Mouse (Mus musculus): ENCODE data around the gene Gm20695. TPM values are rescaled to one million over a fixed set of nuclear protein-coding genes. Genes with fewer than 3 reads are reported as not detected.

Gene Gm20695
- polyA plus RNA-seq, 1 experiment from 2014 or later: 2.7 TPM

GRCm38 (mm10) chr16:3855776-3856175, 28.7 kb upstream of the Gm20695 start:
- Histone ChIP-seq H3K27ac (no peak overlapping the region), H3K9ac (no peak overlapping the region), H3K27me3 (no peaks in the 10 kb centered on the region), H3K4me2 (no peak overlapping the region), H3K4me1 (no peaks in the 10 kb centered on the region), H3K36me3 (peaks cover 16% of the 10 kb centered on the region), H3K9me3 (no peaks in the 10 kb centered on the region), H3K4me3 (no peak overlapping the region)
- WGBS: 62% methylated on average over 1 of the region's 1 CpGs
- no peak for ATAC-seq (ENCODE audit: insufficient number of reproducible peaks, low FRiP score, low TSS enrichment, low read depth)

GRCm38 (mm10) chr16:3859254-3859653, 25.2 kb upstream of the Gm20695 start:
- Histone ChIP-seq H3K27ac (no peak overlapping the region), H3K27me3 (no peaks in the 10 kb centered on the region), H3K4me1 (no peaks in the 10 kb centered on the region), H3K9me3 (no peaks in the 10 kb centered on the region), H3K36me3 (peaks cover 32% of the 10 kb centered on the region), H3K4me3 (no peak overlapping the region), H3K9ac (no peak overlapping the region), H3K4me2 (no peak overlapping the region)
- no peak for ATAC-seq (ENCODE audit: insufficient number of reproducible peaks, low FRiP score, low TSS enrichment, low read depth)
- whole genome bisulfite sequencing: 92% methylated on average over 4 of the region's 4 CpGs

DNA sequence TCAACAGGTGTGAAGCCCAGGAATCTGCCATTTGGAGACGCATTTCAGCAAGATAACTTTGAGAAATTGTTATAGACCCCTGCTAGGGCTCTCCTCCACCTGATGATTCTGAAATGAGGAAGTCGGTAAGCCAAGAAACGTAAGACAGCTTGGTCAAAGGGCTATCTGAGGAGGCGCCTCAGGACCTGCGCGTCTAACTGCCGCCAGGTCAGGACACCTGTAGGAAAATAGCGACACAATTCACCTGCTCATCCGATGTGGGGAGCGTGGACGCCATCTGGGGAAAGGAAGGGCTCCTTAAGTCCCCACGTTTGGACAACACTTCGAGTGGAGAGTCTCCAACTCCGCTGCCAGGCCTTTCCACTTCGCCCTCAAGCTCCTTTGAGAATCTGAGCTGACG, 12.6 kb upstream of the Gm20695 start:
- peak overlapping the region; percentile 88 for H3K4me2 ChIP-seq
- peak overlapping the region; percentile 69; the same call in 1 of the 2 replicates for H3K27ac ChIP-seq
- peak overlapping the region; percentile 56 for H3K9ac ChIP-seq
- H3K36me3 ChIP-seq: peaks cover 17% of the 10 kb centered on the region; the same call in 1 of the 2 replicates
- peak overlapping the region; percentile 55 for H3K4me3 ChIP-seq
- no peaks in the 10 kb centered on the region for H3K9me3 ChIP-seq
- under 1% methylated on average over 16 of the region's 16 CpGs for WGBS
- H3K4me1 ChIP-seq: peaks cover 13% of the 10 kb centered on the region
- ATAC-seq (ENCODE audit: insufficient number of reproducible peaks, low FRiP score, low TSS enrichment, low read depth): no peak
- no peaks in the 10 kb centered on the region for H3K27me3 ChIP-seq

DNA sequence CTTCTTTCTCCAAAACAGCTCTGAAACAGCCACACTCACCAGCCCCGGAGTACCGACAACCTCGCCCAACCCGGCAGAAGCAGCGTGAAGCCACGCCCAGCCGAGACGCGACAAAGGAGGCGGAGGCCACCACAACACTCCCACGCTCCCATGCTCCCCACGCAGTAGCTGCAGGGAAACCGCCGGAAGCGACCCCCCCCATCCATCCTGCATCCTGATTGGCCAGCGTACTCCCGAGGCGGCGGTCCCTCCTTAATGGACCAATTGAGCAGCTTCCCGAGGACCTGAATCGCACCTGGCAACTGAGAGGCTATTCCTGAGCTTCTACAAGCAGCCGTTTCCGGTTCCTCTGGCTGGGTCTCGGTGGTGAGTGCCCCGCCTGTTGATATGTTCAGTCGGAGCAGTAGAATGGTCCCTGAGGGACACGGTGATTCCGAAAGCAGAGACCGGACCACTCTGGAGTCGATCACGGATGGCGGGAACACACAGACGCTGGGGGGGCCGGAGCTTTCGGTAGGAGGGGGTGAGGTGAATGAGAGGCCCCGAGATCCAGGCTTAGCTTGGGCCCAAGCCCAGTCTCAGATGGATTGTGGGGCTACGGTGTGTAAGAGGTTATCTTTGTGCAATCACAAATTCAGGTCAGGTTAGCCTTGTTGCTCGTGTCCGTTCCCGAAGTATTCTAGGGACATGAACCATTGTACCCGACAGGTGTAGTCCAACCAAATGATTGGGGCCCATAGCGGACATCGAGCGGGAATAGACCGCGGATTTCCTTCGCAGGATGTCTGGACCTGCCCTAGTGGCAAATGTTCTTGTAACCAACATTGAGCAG, 12.0 kb upstream of the Gm20695 start, which contains the start of gene Naa60:
TSS of gene Naa60 (plus strand) at position 160 of the 832 bp plus-strand sequence.
- peak within 1 kb of the TSS; percentile 56 for H3K9ac ChIP-seq
- WGBS: 5% methylated on average over 47 of the region's 47 CpGs
- H3K36me3 ChIP-seq: peaks cover 17% of the 10 kb centered on the region; the same call in 1 of the 2 replicates
- ATAC-seq (ENCODE audit: insufficient number of reproducible peaks, low FRiP score, low TSS enrichment, low read depth): peak; percentile 97
- H3K4me3 ChIP-seq: peak within 1 kb of the TSS; percentile 55
- H3K9me3 ChIP-seq: no peaks in the 10 kb centered on the region
- H3K27ac ChIP-seq: peak within 1 kb of the TSS; percentile 69
- H3K4me1 ChIP-seq: peaks cover 13% of the 10 kb centered on the region
- H3K4me2 ChIP-seq: peak within 1 kb of the TSS; percentile 88
- no peaks in the 10 kb centered on the region for H3K27me3 ChIP-seq

DNA sequence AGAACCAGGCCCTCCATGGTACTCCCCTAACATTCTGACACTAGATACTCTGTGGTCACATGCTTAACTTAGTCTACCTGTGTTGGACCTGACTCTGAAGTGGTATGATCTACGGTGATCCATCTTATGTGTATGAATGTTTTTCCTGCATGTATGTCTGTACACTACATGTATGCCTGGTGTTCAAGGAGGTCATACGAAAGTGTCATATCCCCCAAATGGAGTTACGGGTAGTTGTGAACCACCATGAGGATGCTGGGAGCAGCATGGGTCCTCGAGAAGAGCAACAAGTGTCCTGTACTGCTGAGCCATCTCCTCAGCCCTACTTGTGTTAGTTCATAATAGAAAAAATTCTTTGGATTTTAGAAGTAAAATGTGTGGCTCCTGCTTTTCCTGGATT, 8.1 kb upstream of the Gm20695 start:
- H3K27ac ChIP-seq: no peak overlapping the region
- no peak overlapping the region for H3K9ac ChIP-seq
- no peak overlapping the region for H3K4me2 ChIP-seq
- H3K9me3 ChIP-seq: no peaks in the 10 kb centered on the region
- H3K27me3 ChIP-seq: no peaks in the 10 kb centered on the region
- peaks cover 17% of the 10 kb centered on the region for H3K36me3 ChIP-seq
- no peak for ATAC-seq (ENCODE audit: insufficient number of reproducible peaks, low FRiP score, low TSS enrichment, low read depth)
- 93% methylated on average over 4 of the region's 4 CpGs for WGBS
- H3K4me3 ChIP-seq: no peak overlapping the region
- H3K4me1 ChIP-seq: peaks cover 13% of the 10 kb centered on the region

DNA sequence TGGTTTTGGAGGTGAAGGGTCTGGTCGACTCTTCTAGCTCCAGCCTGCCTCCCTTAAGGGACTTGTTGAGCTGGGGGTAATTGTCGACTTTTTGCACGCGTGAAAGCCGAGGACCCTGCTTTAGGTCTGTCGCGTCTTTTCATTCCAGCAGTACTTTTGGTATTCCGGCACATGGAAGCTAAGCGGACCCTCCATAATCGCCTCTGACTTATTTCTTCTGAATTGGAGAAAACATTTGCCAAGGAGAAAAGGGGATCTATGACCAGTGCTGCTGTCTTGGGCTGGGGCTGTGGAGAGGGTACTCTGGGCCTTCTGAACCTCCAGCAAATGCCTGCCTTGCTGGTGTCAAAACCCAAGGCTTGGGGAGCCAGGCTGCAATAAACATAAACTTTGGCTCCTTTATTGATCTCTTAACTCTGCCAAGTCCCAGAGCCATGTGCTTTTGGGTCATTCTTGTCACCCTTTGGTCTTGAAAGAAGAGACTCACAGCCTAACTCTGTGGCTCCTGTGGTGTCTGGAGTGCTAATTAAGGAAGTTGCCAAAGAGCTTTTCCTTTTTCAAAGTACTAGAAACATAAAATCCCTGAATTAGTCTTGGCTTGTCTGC, 720 bp downstream of the Gm20695 start:
- no peaks in the 10 kb centered on the region for H3K9me3 ChIP-seq
- no peaks in the 10 kb centered on the region for H3K27me3 ChIP-seq
- peak overlapping the region; percentile 67 for H3K4me2 ChIP-seq
- peak overlapping the region; percentile 81 for H3K9ac ChIP-seq
- 1% methylated on average over 10 of the region's 10 CpGs for WGBS
- no peak for ATAC-seq (ENCODE audit: insufficient number of reproducible peaks, low FRiP score, low TSS enrichment, low read depth)
- peak overlapping the region; percentile 93 for H3K27ac ChIP-seq
- 0 out of 2 replicates have a peak, but pooled peaks cover 2% of the 10 kb centered on the region for H3K36me3 ChIP-seq
- peak overlapping the region; percentile 85 for H3K4me3 ChIP-seq
- H3K4me1 ChIP-seq: peaks cover 10% of the 10 kb centered on the region

- no peak overlapping the region for H3K9ac ChIP-seq
- H3K9me3 ChIP-seq: no peaks in the 10 kb centered on the region
- peaks cover 7% of the 10 kb centered on the region for H3K36me3 ChIP-seq
- no peak overlapping the region for H3K27ac ChIP-seq
- H3K4me3 ChIP-seq: no peak overlapping the region
- H3K4me2 ChIP-seq: no peak overlapping the region
- WGBS: 94% methylated on average over 14 of the region's 14 CpGs
- H3K27me3 ChIP-seq: no peaks in the 10 kb centered on the region
- ATAC-seq (ENCODE audit: insufficient number of reproducible peaks, low FRiP score, low TSS enrichment, low read depth): no peak
- no peaks in the 10 kb centered on the region for H3K4me1 ChIP-seq
These were observed 7.3 kb downstream of the Gm20695 start for GRCm38 (mm10) chr16:3891621-3892295.

- no peak for ATAC-seq (ENCODE audit: insufficient number of reproducible peaks, low FRiP score, low TSS enrichment, low read depth)
- Histone ChIP-seq H3K9ac (no peak overlapping the region), H3K4me3 (no peak overlapping the region), H3K36me3 (peaks cover 26% of the 10 kb centered on the region), H3K4me1 (no peaks in the 10 kb centered on the region), H3K4me2 (no peak overlapping the region), H3K9me3 (no peaks in the 10 kb centered on the region), H3K27me3 (no peaks in the 10 kb centered on the region), H3K27ac (no peak overlapping the region)
- 63% methylated on average over 3 of the region's 3 CpGs for WGBS
These were observed 9.3 kb downstream of the Gm20695 start for GRCm38 (mm10) chr16:3893739-3894138.

- 65% methylated on average over 9 of the region's 9 CpGs for WGBS
- Histone ChIP-seq H3K36me3 (peaks cover 41% of the 10 kb centered on the region), H3K4me1 (no peaks in the 10 kb centered on the region), H3K27me3 (no peaks in the 10 kb centered on the region), H3K27ac (no peak overlapping the region), H3K4me3 (no peak overlapping the region), H3K4me2 (no peak overlapping the region), H3K9me3 (no peaks in the 10 kb centered on the region), H3K9ac (no peak overlapping the region)
- ATAC-seq (ENCODE audit: insufficient number of reproducible peaks, low FRiP score, low TSS enrichment, low read depth): no peak
These were observed 10.8 kb downstream of the Gm20695 start for GRCm38 (mm10) chr16:3895173-3895792.

DNA sequence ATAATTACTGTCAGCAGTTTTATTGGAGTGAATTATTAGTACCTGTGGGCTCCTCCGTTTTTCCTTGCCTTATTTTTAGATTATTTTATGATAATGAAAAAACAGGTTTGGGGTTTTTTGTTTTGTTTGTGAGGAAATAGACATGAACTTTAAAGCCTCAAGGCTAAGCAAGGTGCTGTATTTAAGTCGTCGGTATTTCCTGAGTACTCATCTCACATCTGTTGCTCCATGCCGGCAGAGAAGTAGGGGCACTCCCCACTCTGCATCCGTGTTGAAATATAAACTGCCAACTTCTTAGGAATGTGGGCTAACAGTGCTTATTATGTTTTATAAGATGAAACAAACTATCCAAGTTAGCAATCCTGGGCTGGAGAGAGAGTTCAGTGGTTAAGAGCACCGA, 11.6 kb downstream of the Gm20695 start:
- Histone ChIP-seq H3K4me1 (no peaks in the 10 kb centered on the region), H3K36me3 (peaks cover 48% of the 10 kb centered on the region), H3K4me3 (no peak overlapping the region), H3K9ac (no peak overlapping the region), H3K27me3 (no peaks in the 10 kb centered on the region), H3K27ac (no peak overlapping the region), H3K4me2 (no peak overlapping the region), H3K9me3 (no peaks in the 10 kb centered on the region)
- 66% methylated on average over 6 of the region's 6 CpGs for WGBS
- no peak for ATAC-seq (ENCODE audit: insufficient number of reproducible peaks, low FRiP score, low TSS enrichment, low read depth)

DNA sequence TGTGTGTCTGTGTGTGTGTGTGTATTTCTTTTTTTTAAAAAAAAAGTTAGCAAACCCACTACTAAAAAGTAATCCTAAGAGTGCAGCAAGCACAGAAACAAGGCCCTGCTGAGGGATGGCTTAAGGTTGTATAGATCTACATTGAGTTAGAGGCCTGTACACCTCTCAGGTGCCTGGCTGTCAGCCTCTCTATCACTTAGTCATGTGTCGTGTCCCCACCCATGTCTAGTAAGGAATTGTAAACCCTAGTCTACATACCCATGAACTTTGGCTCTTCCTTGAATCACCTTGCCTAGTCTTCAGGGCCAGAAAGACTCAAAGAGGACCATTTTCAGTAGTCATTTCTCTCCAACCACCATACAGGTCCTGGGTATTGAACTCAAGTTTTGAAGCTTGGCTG, 12.1 kb downstream of the Gm20695 start:
- Histone ChIP-seq H3K36me3 (peaks cover 52% of the 10 kb centered on the region), H3K27me3 (no peaks in the 10 kb centered on the region), H3K9me3 (no peaks in the 10 kb centered on the region), H3K4me1 (no peaks in the 10 kb centered on the region), H3K4me2 (no peak overlapping the region), H3K9ac (no peak overlapping the region), H3K4me3 (no peak overlapping the region), H3K27ac (no peak overlapping the region)
- no peak for ATAC-seq (ENCODE audit: insufficient number of reproducible peaks, low FRiP score, low TSS enrichment, low read depth)
- 86% methylated on average over 1 of the region's 1 CpGs for WGBS

Measured in limb, embryonic 15.5 days (tissue).